Mouse (Mus musculus): ENCODE measurements around the gene Gm7029.
"Not testable (repeated sequence)": the region's sequence is repeated elsewhere in the genome, so short reads cannot be mapped to it uniquely, and the experiment has no call there.

The Gm7029 gene

DNA sequence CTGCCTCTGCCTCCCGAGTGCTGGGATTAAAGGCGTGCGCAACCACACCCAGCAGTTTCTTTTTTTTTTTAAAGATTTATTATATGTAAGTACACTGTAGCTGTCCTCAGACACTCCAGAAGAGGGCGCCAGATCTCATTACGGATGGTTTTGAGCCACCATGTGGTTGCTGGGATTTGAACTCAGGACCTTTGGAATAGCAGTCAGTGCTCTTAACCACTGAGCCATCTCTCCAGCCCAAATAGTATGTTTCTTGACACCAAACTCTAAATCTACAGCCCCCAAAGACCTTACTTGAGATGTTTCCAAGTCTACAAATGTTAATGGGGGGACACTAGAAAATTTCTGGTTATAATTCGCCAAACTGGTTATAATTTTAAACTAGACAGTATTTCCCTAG is 18.3 kb downstream of the Gm7029 start:
- not testable (repeated sequence) for DNase-seq (ENCODE audit: low spot score)

DNA sequence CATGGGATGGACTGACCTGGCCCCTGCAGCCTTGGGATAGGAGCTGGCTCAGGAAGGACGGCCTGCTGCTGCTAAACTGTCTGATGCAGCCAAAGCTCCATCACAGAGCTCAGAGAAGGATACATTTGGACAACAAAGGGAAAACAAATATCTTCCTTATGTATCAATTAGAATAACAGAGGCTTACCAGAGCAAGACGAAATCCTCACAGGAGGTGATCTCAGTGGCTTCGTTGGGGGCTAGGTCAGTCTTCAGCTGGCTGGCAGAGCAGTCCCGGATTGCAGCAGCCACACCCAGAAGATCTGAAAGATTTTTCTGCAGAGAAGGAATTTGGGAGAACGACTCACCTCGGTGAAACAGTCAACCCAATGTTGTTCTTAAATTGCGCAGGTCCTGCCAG is 18.8 kb downstream of the Gm7029 start:
- DNase-seq (ENCODE audit: low spot score), result no peak

DNA sequence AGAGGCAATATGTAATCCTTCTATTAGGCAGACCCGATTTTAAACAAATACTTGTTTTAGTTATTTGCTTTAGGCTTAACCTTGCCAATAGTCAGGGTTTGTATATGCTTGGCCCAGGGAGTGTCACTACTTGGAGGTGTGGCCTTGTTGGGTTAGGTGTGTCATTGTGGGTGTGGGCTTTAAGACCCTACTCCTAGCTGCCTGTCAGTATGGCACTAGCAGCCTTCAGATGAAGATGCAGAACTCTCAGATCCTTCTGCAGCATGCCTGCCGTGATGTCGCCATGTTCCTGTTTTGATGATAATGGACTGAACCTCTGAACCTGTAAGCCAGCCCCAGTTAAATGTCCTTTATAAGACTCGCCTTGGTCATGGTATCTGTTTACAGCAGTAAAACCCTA is 19.4 kb downstream of the Gm7029 start:
- DNase-seq (ENCODE audit: low spot score), result not testable (repeated sequence)

DNA sequence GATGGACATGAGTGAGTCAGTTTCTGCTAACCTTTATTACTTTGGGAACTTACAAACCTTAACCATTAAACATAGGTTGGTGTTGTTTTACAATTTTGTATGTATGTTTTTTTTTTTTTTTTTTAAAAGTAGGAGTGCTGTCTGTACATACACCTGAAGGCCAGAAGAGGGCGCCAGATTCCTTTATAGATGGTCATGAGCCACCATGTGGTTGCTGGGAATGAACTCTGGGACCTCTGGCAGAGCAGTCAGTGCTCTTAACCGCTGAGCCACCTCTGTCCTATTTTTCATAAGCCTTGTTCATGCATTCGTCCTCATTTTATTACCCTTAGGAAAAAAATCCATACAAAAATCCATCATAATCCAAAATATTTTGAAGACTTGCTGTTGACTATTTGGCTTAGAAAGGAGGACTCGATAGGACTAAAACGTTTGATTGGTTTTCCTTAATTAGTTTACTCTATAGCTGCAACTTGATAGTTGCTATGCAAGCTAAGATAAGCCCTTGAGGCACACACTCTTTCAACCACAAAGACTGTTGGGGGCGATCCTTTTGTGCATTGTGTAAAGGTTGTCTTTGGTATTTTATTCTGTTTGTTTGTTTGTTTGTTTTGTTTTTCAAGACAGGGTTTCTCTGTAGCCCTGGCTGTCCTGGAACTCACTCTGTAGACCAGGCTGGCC is 23.6 kb downstream of the Gm7029 start:
- peak; percentile 85 for DNase-seq (ENCODE audit: low spot score)

DNA sequence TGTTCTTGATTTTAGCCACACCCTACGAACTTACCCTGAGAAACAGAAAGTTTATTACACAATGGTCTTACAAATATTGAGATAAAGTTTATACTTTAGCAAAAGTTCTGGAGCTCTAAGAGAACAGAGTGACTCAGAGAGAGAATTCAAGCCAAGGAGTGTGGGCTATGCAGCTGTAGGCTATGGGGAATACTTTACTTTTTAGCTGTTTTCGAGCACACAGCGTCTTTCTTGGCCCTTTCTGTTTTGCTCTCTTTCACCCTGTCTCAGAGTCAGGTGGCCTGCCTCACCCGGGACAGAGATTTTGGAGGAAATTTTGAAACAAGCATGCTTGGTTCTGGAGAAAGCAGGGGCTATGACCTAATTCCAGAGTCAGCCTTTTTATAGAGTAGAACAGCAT is 24.6 kb downstream of the Gm7029 start:
- DNase-seq (ENCODE audit: low spot score), result not testable (repeated sequence)

DNA sequence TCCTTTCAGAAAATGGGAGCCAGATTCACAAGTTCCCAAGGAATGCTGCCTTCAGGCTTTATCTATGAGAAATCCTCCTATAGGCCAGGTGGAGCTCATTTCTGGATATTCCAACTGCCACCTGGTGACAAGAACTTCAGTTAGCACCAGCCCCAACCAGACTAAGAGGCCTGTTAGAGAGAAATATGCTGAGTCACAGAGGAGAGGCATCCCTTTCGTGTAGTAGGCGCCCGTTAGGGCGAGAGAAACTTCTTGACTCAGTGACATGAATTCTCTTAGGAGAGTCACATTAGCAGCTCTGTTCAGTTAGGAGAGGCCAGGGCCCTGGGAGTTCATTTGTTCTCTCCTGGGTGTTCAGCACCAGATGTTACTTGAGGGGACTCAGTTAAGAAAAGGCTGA is 26.0 kb downstream of the Gm7029 start:
- no peak for DNase-seq (ENCODE audit: low spot score)

DNA sequence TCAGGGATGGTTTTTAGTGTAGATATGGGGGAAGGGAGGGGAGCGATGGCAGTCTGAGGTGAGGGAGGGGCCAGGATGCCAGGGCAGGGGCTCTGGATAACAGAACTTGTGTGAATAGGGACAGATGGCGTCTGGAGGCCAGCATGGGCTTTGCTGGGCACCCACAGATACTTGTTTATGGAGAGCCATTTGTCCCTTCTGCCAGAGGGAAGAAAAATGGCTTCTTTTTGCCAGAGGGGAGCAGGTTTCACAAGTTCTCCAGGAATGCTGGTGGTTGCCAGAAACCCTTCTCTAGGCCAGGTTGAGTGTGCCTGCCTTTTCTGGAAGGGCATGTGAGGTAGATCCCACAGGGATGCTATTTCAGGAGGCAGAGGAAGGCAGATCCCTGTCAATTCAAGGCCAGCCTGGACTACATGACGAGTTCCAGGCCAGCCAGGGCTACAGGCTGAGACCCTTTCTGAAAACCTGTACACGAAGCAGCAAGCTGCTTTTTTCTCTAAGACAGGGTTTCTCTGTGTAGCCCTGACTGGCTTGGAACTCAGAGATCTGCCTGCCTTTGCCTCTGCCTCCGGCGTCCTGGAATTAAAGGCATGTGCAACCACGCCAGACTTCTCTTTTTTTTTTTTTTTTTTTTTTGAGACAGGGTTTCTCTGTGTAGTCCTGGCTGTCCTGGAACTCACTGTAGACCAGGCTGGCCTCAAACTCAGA is 26.8 kb downstream of the Gm7029 start:
- DNase-seq (ENCODE audit: low spot score), result no peak

DNA sequence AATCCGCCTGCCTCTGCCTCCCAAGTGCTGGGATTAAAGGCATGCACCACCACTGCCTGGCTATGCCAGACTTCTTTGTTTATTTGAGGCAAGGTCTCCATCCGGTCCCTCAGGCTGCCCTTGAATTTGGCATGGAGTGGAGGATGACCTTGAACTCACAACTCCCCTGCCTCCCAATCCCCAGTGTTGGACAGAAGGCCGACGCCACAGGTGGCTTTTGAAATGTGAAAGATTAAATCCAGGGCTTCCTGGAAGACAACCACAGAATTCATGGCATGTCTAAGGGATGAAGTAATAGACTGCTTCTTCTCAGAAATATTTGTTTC is 27.3 kb downstream of the Gm7029 start:
- no peak for DNase-seq (ENCODE audit: low spot score)

DNA sequence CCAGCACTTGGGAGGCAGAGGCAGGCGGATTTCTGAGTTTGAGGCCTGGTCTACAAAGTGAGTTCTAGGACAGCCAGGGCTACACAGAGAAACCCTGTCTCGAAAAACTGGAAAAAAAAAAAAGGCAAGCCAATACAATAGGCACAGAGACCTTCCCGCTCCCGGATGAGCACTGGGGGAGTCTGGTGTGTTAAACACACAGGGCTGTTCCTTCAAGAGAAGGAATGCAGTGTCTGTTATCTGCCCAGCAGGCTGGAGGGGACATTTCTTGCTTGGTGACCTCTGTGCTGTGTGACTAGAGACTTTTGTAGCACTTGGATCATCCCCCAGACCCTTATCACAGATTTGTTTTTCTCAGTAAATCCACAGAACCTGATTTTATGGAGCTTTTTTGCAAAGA is 28.0 kb downstream of the Gm7029 start:
- DNase-seq (ENCODE audit: low spot score), result no peak

DNA sequence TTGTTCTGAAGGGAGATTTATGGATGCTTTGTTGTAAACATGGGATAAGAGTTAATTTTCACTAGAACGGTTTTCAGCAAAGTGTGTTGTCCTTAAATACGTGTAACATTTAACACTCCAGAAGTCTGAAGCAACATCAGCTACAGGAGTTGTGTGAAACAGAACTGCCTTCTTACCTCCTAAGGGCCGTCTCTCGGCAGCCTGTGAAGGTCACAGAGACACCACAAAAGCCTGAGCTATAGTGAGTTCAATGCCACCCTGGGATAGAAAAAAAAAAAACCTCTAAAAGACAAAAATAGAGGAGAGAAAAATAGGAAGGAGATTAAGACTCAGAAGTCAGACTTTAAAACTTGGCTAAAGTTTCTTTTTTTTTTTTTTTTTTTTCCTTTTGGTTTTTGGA is 28.4 kb downstream of the Gm7029 start:
- DNase-seq (ENCODE audit: low spot score), result no peak

DNA sequence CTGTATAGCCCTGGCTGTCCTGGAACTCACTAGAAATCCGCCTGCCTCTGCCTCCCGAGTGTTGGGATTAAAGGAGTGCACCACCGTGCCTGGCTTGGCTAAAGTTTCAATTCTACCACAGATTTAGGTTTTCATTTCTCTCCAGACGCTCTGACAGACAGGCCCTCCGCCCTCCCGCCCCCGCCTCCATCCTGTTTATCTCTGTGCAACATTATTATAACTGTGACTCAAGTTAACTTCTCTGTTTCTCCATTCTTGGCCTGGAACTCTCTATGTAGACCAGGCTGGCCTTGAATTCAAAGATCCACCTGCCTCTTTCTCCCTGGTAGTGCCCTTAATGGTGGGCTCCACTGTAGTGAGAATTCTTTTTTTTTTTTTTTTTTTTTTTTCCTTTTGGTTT is 28.9 kb downstream of the Gm7029 start:
- no peak for DNase-seq (ENCODE audit: low spot score)

DNA sequence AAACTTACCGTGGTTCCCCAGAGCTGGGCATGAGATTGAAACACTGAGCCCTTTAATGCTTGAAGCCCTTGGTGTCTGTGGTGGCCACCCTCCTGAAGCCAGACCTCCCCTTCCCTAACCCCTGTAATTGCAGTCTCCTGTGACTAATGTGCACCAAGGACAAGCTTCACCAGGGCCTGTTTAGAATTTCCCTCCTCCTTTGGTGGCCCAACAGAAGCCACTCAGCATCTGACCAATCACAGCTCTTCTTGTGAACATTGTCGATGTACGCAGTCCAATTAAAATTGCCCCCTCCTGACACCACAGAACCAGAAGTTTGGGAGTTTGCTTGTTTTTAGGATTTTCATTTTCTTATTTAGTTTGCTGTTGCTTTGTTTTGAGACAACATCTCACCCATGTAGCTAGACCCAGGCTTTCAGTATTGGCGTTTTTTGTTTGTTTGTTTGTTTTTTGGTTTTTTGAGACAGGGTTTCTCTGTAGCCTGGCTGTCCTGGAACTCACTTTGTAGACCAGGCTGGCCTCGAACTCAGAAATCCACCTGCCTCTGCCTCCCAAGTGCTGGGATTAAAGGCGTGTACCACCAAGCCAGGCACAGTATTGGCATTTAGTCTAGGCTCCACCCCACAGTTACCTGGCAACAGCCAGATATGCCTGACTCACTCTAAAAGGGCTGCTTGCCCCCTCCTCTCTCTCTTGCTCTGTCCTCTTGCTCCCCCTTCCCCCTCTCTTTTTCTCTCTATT is 30.4 kb downstream of the Gm7029 start:
- not testable (repeated sequence) for DNase-seq (ENCODE audit: low spot score)

DNA sequence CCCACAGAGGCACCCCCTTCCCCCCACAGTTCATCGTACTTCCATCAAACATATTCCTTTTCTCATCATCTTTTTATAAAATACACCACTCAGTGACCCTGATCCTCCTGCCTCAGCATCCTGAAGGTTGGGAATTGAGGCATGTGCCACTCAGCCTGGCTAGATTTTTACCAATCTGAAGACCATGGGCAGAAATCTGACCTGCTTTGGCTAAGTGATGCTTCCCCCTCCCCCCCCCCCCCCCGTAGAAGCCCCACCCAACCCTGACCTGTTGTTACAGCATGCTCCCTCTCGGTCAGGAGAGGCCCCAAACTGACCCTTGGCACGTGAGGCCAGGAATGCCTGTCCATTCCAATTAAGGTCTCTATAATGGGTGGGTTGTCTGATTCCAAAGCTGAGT is 31.2 kb downstream of the Gm7029 start, which contains the start of gene Platr17:
Gene Platr17, plus strand, starts transcription at position 301 of the 400 bp plus-strand sequence.
- DNase-seq (ENCODE audit: low spot score), result not testable (repeated sequence)

DNA sequence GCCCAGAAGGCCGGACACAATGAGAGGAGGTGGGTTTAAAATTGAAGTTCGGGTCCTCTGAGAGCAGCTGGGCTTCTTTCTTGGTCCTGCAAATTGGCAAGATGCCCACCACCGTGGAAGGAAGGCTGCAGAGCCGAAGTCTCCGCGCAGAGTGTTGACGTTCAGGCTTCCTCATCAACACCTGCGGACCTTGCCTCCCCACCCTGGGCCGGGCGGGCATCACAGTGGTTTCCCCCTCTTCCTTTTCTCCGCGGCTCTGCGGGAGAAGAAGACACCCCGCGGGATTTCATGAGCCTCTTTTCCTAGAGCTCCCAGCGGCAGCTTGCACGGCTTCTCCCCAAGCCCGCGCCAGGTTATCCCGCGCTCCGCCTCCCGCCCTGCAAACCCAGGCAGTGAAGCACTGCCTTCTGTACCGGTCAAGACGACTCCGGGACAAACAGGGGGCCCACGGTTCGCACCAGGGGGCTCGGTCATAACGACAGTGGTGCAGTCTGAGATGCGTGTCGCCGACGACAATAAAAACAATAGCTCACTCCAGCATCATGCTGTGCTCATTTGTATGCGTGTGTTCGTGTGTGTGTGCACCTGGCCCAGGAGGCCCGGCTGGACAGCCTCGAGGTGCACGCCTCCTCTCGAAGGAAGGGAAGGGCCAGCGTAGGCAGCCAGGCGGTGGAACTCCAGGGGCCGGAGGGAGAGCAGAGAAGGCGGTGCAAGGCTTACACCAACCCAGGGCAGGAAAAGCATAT is 34.9 kb downstream of the Gm7029 start:
- no peak for DNase-seq (ENCODE audit: low spot score)

DNA sequence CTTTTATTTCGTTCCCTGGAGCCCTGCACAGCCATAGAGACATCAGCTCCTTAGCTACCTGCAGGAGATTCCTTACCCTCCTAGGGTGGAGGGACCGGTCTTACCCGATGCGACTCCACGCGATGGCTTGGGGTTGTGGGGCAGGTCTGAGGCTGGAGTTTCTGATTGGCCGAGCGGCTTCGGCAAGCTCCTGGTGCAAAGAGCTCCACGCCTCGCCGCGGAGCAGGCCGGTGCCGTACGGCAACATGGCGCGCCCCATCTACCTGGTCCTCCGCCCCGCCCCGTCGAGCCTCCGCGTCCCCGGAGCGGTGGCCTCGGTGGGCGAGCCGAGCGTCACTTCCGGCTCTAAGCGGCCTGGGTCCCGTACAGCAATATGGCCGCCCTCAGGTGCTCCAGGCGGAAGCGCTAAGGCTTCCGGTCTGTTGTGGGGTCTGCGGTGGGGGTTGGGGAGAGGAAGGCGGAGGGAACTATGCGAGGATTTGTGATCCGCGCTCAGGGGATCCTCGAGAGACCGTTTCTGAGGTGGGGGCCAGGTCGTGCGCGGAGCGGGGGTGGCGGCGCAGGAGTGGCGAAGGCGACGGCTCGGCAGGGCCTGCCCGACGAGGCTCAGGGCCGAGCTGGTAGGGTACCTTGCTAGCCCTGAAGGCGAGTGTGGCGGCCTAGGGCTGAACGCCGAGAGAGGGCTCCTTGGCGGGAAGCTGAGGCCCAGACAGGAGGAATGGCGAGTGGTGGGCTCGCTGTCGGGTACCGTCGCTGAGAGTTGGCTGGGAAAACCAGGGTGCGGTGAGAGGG is 35.6 kb downstream of the Gm7029 start, which contains the start of gene Daxx:
Gene Daxx, plus strand, starts transcription at position 338 of the 792 bp plus-strand sequence.
- DNase-seq (ENCODE audit: low spot score), result peak; percentile 99

DNA sequence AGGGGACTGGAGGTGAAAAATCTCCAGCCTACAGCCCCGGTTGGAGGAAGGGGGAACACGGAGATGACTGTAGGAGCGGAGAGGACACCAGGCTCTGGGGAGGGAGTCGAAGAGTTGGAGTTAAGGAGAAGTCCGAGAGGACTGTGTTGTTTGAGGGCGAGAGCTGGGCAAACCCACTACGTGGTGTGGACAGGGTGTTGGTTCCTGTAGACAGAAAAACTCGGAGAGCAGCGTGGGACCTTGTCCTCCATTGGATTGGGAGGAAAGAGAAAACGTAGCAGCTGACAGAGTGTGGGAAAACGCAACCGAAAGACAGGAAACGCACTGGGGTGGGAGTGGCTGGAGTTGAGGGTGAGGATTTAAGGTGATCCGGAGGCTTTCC is 36.2 kb downstream of the Gm7029 start:
- DNase-seq (ENCODE audit: low spot score), result peak; percentile 55

DNA sequence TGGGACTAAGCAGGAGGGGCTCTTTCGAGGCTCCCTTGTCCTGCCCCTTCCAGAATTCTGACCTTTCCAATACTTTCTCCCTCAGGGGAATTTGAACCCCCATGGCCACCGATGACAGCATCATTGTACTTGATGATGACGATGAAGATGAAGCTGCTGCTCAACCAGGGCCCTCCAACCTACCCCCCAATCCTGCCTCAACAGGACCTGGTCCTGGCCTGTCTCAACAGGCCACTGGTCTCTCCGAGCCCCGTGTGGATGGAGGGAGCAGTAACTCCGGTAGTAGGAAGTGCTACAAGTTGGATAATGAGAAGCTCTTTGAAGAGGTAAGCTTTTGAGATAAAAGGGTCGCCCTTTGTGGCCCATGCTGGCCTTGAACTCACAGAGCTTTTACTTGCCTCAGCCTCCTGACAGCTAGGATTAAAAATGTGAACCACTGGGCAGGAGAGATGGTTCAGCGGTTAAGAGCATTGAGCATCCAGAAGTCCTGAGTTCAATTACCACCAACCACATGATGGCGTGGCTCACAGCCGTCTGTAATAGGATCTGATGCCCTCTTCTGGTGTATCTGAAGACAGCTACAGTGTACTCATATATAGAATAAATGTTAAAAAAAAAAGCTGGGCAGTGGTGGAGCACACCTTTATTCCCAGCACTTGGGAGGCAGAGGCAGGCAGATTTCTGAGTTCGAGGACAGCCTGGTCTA is 36.9 kb downstream of the Gm7029 start:
- DNase-seq (ENCODE audit: low spot score), result no peak

DNA sequence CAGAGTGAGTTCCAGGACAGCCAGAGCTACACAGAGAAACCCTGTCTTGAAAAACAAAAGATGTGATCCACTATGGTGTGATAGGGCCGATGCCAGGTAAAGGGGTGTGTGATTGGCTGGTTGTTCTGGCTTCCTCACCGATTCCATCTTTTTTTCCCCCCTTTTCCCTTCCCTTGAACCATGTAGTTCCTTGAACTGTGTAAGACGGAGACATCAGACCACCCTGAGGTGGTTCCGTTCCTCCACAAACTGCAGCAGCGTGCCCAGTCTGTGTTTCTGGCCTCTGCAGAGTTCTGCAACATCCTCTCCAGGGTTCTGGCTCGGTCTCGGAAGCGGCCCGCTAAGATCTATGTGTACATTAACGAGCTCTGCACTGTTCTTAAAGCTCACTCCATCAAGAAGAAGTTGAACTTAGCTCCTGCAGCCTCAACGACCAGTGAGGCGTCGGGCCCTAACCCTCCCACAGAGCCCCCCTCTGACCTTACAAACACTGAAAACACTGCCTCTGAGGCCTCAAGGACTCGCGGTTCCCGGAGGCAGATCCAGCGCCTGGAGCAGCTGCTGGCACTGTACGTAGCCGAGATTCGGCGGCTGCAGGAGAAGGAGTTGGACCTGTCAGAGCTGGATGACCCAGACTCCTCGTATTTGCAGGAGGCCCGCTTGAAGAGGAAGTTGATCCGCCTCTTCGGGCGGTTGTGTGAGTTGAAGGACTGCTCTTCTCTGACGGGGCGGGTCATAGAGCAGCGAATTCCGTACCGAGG is 37.6 kb downstream of the Gm7029 start:
- DNase-seq (ENCODE audit: low spot score), result no peak

DNA sequence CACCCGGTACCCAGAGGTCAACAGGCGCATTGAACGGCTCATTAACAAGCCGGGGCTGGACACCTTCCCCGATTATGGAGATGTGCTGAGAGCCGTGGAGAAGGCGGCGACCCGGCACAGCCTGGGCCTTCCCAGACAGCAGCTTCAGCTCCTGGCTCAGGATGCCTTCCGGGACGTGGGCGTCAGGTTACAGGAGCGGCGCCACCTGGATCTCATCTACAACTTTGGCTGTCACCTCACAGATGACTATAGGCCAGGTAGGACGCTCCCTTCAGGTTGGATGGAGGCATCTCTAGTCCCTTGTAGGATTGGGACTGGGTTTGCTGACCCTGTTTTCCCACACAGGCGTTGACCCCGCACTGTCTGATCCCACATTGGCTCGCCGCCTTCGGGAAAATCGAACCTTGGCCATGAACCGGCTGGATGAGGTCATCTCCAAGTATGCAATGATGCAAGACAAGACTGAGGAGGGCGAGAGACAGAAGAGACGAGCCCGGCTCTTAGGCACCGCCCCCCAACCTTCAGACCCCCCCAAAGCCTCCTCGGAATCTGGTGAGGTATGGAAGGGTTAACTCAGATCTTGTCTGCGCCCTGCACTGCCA is 38.3 kb downstream of the Gm7029 start:
- no peak for DNase-seq (ENCODE audit: low spot score)

DNA sequence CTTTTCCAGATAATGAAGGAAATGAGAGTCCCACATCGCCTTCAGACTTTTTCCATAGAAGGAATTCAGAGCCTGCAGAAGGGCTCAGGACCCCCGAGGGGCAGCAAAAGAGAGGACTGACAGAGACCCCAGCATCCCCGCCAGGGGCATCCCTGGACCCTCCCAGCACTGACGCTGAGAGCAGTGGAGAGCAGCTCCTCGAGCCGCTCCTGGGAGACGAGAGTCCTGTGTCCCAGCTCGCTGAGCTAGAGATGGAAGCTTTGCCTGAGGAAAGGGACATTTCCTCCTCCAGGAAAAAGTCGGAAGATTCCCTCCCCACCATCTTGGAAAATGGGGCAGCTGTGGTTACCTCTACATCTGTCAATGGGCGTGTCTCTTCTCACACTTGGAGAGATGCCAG is 39.6 kb downstream of the Gm7029 start:
- no peak for DNase-seq (ENCODE audit: low spot score)

Data from embryo, embryonic 10 days (tissue).